Mouse (Mus musculus) stomach, postnatal 0 days (tissue): ENCODE measurements around the gene Zfp457.
A peak's percentile ranks its signal among the peaks of the same experiment; 100 is the strongest.

Experiments
- CTCF ChIP-seq: IDR thresholded peaks from 2 replicates; pipeline ENCODE4 v1.5.1; 2016; ENCODE audit warnings: antibody characterized with exemption, low read depth, mild to moderate bottlenecking, moderate library complexity
- EP300 ChIP-seq: optimal IDR thresholded peaks from 2 replicates; pipeline ENCODE3; 2016; ENCODE audit warnings: antibody characterized with exemption

- no peak for TF ChIP-seq EP300
- TF ChIP-seq CTCF = peak; percentile 79
Observed at GRCm38 (mm10) chr13:67332019-67332724, 25.9 kb upstream of the Zfp457 start, which contains the start of gene Zfp595.
